Mouse (Mus musculus) lung, adult 2 months (tissue): ENCODE measurements at regions not wholly inside any gene's neighbourhood (a gene's known extent, or its start where the extent isn't known, plus 50 kb on each side); places are given as distances from the start of the nearest gene placed in this dataset.

Source experiments
- CTCF ChIP-seq: fragments of 200-500 bp; IDR thresholded peaks from 2 replicates; pipeline ENCODE4 v1.5.1; 2011; ENCODE audit warnings: mild to moderate bottlenecking, low read length, control low read depth; ENCODE audit not compliant: insufficient read depth
- POLR2A ChIP-seq: fragments of 200-500 bp; IDR thresholded peaks from 2 replicates; pipeline ENCODE4 v1.6.1; 2011; ENCODE audit warnings: low read depth, mild to moderate bottlenecking, control low read depth, low read length, borderline replicate concordance; ENCODE audit errors: extremely low read depth

DNA sequence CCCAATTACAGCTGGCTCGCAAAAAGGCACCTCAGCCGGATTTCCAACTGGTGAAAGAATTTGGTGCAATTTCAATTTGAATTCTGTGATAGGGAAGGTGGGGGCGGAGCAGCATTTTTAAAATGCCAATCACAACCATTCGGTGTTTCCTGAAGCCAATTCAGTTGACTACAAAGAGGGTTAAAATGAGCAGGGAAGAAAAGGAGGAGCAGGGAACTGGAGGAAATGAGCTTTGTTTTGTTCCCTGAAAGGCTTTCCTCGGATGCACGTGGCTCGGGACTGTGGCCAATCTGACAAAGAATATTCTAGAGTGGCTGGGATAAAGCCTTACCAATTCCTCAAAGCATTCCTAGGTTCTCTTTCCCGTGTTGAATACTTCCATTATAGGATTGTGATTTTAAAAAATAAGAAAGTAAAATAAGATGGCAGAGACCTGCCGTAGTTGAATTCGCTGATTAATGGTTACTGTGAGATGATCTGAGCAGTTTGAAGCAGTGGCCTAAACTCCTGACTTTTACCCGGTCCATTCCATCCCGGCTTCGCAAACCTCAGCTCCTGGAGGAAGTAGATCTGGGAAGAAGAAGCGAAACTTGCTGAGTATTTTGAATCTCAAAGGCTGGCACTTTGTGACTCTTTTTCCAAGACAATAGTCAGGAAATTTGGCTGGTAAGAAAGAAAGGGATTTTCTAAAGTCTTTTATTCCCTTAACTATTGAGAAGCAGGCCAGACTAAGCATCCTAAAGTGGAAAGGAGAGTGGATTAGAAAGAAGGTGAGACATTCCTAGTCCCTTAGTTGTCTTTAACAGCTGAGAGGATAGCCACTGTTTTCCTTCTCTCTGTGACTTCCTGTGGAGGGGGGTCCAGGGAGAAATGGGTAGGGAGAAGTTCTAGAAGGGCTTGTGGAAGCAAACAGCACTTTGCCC, 229.3 kb upstream of the Adgrl2 start:
- no peak for TF ChIP-seq POLR2A
- TF ChIP-seq CTCF, result no peak
